Mouse (Mus musculus) cerebellum, postnatal 36 days (tissue): ENCODE measurements around the gene Gm20388.
A peak's percentile ranks its signal among the peaks of the same experiment; 100 is the strongest.

Experiments used
- DNase-seq, 2 experiments: peaks; one replicate each; pipeline ENCODE4 v3.0.0; 2021 to 2022; ENCODE audit warnings: mixed read lengths in 2 of 2

Gm20388 gene

GRCm38 (mm10) chr8:120882657-120883056, 972.0 kb downstream of the Gm20388 start:
- no peak for DNase-seq

- DNase-seq: no peak
These were observed 972.7 kb downstream of the Gm20388 start for GRCm38 (mm10) chr8:120883369-120883768.

GRCm38 (mm10) chr8:120883853-120884252, 973.2 kb downstream of the Gm20388 start:
- DNase-seq: no peak

- DNase-seq: no peak
These were observed 974.2 kb downstream of the Gm20388 start for GRCm38 (mm10) chr8:120884881-120885280.

DNA sequence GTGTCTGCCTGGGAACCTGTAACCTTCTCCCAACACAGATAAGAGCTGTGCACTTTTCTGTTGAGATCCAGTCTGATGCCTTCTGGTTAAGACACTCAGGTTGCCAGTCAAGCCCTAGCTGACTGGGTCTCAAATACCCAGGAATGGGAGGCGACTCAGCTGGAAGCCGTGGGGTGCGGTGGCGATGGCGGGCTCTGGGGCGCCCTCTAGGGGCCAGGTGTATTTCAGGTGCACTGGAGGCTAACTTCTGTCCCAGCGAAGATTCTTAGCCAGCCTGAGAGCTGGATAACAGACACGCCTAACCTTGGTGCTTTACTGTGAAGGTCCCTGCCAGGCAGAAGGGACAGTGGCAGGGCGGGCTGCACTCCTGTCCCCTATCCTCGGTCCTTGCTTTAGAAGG, 976.6 kb downstream of the Gm20388 start:
- DNase-seq: no peak

- no peak for DNase-seq
These were observed 977.4 kb downstream of the Gm20388 start for GRCm38 (mm10) chr8:120888005-120888404.

DNA sequence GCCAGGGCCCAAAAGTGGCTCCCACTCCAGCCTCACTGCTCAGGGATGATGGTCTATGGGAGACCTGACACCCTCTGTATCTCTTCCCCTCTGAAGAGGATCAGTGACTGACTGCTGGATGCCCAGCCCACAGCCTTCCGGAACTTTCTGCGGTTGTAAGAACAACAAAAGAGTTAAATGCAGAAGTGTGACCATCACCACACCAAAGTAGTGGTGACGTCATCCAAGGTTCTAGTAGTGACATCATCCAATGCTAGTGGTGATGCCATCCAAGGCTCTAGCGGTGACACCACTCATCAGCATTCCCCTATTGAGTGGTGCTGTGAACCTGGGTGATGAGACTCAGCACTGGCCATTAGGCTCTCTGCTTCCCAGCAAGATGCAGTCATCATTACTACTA, 978.5 kb downstream of the Gm20388 start:
- no peak for DNase-seq

DNA sequence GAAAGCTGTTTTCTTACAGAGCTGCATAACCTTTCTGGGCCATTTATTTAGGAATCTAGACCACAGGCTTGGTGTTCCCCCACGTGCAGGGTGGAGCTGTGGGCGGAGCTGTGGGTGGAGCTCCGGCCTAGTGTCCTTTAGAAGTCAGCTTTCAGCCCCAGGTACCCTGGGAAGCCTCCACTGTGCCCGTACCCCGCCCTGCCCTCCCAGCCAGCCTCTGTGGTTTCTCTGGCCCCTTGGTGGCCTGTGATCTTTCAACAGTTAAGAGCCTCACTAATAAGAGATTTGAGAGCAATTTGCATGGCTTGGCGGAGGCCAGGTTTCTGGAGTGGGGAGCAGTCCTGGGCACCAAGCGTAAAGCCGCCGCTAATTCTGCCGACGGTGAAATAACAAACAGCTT, 979.4 kb downstream of the Gm20388 start:
- no peak for DNase-seq

GRCm38 (mm10) chr8:120895009-120895408, 984.4 kb downstream of the Gm20388 start:
- DNase-seq: no peak

DNA sequence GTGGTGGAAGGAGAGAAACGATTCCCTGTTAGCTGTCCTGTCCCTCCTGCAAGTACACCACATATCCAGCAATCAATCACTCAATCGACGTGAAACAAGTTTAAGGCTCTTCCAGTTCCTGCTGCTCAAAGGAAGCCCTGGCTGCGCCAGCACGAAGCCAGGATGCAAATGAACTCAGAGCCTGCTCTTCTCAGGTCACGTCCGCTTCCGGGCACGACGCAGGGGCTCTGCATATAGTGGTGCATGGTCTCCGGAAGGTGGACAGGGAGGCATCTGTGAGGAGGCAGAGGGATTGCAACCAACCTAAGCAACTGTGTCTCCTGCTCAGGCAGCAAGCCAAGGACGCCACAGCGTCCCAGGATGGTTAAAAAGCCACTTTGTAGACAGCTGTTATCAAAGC, 985.0 kb downstream of the Gm20388 start:
- DNase-seq: no peak

- DNase-seq: no peak
These were observed 985.6 kb downstream of the Gm20388 start for GRCm38 (mm10) chr8:120896203-120896602.

- peak in 1 of 2 experiments; percentile 8 for DNase-seq
These were observed 987.4 kb downstream of the Gm20388 start for GRCm38 (mm10) chr8:120898008-120898407.

DNA sequence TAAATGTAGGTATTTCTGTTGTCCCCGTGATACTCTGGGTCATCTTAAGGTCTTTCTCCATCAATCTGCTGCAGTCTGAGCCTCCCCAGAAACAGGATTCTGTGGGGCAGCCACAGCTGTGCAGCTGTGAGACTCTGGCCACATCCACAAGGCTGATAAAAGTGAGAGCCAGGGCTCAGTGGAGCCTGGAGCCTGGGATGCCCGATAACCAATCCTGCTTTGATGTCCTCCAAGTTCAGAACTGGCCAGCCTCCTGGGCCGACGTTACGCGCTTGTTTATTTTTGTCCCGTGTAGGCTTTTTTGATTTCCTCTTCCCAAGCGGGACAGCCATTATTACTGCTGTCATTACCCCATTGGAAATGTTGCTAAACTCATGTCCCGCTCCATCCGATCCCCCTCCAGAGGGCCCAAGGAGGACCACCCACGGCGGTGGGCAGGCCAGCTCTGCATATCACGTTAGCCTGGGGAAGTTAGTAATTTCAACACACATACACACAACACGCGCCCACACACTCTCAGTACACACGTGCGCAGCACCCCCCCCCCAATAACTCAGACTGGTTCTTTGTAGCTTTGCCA, 988.3 kb downstream of the Gm20388 start:
- DNase-seq: no peak

DNA sequence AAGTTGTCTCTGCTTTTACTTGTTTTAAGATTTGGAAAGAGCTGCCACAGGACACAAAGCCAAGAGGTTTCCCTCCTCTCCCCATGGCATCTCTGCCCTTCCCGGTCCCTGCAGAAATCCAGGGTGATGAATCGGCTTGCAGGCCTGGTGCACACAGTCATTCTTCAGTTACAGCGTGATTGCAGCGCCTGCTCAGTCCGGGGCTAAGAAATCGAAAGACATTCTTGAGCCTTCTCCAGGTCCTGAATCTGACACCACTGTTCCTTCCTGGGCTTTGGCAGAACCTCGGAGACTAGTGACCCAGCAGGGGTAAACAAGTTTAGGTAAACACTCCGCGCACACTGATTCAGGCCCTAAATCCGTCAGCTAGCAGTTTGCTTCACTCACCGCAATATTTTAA, 991.7 kb downstream of the Gm20388 start:
- no peak for DNase-seq

DNA sequence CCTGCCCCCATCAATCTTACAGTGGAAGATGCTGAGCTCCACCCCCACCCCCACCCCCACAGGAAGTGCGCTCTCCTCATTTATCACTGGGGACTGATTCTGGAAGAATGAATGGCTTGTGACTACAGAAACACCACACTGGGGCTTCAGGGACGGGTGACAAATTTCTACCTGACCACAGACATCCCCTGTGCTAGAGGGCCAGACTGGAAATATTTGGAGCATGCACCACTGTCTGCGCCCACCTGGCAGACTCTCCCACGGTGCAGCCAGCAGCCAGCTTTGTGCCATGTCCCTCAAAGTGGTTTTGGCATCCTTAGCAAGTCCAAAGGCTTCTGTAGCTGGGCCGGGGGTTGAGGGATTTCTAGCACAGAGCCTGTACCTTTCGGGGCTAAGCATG, 997.0 kb downstream of the Gm20388 start:
- DNase-seq: no peak

DNA sequence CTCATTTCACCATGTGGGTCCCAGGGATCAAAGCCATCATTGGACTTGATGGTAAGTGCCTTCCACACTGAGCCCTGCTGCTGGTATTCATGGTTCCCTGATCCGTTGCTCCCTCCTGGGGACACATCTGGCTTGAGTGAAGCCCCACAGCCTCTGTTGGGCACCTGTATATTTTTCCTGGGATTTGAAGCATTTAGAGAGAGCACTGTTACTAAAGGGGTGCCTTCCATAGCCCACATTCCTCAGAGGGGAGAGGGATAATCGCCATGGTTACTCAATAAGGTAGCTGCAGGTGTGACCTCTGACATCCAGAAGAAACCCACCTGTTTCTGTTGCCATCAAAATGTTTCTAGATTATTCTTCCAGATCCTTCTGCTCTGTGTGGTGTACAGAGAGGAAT, 1000.3 kb downstream of the Gm20388 start:
- no peak for DNase-seq

DNA sequence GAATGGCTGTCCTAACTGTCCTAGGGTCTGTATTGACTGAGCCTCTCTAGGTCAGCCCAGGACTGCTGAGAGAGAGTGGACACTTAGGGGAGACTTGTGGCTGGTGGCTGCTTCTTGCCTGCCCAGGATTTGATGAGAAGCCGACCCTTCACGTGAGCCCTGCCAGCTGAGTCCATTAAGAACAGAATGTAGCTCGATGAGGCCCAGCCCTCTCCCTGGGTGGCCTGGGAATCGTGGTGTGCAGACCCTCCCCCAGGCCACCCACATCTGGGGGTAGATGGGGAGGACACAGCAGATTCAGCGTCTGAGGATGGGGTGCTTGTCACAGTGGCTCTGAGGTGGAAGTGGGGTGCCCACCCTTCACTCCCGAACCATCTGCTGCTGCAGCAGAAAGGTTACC, 1001.8 kb downstream of the Gm20388 start:
- no peak for DNase-seq

- DNase-seq: no peak
These were observed 1006.3 kb downstream of the Gm20388 start for GRCm38 (mm10) chr8:120916831-120917435.

DNA sequence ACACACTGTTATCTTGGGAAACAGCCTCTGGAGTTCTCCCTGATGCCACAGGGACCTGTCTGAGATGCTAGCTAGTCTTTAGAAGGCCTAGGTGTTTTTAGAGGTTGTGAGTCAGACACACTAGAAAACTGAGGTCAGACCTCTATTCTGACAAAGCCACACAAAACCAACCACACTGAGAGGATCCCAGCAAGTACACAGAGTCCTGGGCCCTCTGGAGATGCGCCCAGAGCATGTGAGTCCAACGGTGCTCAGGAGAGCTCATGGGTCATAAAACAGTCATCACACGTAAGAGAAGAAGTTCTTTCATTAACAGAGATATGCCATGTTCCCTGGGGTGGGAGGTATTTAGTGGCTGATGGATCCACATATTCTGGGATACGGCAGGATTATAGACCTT, 1009.9 kb downstream of the Gm20388 start:
- no peak for DNase-seq

DNA sequence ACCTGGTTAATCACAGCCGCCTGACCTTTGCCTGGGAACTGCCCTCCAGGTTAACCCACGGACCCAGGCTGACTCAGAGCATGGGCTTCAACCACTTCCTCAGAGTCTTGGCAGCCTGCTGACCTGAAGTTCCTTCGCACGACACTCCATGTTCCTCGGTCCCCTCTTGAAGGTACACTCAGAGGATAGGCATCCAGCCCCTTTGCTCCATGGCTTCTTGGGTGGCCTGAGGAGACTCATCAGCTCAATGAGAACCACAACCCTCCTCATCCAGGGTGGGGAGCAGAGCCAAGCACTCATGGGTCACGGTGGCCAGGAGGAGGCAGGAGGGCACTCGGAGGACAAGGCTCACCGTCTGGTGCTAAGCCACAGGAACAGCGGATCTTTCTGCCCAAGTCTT, 1015.6 kb downstream of the Gm20388 start:
- DNase-seq: no peak

- no peak for DNase-seq
These were observed 1017.4 kb downstream of the Gm20388 start for GRCm38 (mm10) chr8:120928082-120928481.

DNA sequence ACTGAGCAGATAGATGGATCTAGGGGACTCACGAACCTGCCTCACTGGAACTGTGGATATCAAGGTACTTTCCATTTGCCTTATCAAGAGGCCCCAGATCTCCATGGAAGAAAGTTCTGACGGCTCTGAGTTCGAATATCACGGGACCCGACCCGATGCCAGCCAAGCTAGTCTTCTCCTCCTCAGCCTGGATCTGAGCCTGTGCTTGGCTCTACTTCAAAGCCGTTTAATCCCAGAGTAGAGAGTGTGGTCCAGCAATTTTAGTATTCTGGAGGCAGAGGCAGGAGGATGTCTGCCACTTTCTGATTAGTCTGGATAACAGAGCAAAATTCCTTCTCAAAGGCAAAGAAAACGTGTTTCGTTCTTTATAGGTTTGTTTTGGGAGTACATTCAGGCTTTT, 1024.0 kb downstream of the Gm20388 start:
- DNase-seq: no peak

- DNase-seq: no peak
These were observed 1026.0 kb downstream of the Gm20388 start for GRCm38 (mm10) chr8:120936685-120937084.

DNA sequence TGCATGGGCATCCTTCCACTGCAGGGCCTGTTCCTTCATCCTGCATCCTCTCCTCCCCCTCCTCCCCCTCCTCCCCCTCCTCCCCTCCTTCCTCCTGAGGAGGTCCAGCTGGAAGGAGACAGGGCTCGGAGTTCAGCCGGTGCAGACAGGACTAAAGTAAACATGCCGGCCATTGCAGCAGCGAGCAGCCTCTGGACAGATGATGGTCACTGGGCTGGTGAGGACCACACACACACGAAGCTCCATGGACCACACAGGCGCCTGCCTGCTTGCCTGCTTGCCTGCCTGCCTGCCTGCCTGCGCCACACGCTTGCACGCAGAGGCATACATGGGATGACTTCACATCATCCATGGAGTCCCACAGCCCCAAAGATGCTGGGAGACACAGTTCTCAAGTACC, 1026.8 kb downstream of the Gm20388 start:
- DNase-seq: no peak

GRCm38 (mm10) chr8:120940287-120940686, 1029.6 kb downstream of the Gm20388 start:
- DNase-seq: no peak
